Mouse (Mus musculus): ENCODE results near the gene Pxdn. TPM values are rescaled to one million over a fixed set of nuclear protein-coding genes. Genes with fewer than 3 reads are reported as not detected.

Pxdn gene
- total RNA-seq, 4 experiments from 2014 or later, result 3.9 to 7.9 (median 5.4) TPM

Other genes with a start within 250 kb of the Pxdn start
- gene Tpo, start 195.0 kb downstream of the Pxdn start, total RNA-seq (2022), result not detected

Data from gastrocnemius, adult 8-10 months (tissue).